Comparison of ENCODE assay signal across 26 mouse cellular contexts in genomic region chr5:121484801-121485200, GRCm38 (mm10). TPM values are rescaled to one million over a fixed set of nuclear protein-coding genes. Genes with fewer than 3 reads are reported as not detected.
DNase-seq lines count a peak whose midpoint lies in the region; ATAC-seq and TF ChIP-seq lines count a peak whose summit lies in the region.
"Had no signal": no experiment of that assay in that cellular context is flagged by ENCODE, and none has a peak within 500 bp of the region (broad histone marks: within the 10 kb centered on the region; RNA-seq: fewer than 3 reads in every experiment).

No protein-coding gene starts in this region.

- 30% methylated on average over 5 of the region's 5 CpGs for whole genome bisulfite sequencing in liver, adult 2 months
- WGBS in liver, postnatal 0 days (ENCODE audit: insufficient replicate concordance): 56% methylated on average over 5 of the region's 5 CpGs
- 61% methylated on average over 5 of the region's 5 CpGs for WGBS in liver, embryonic 12.5 days (ENCODE audit: insufficient replicate concordance)

- H3K9ac ChIP-seq in liver, adult 2 months (ENCODE audit: low read depth, low read length): no peak overlapping the region
- H3K9ac ChIP-seq in liver, postnatal 0 days (replicated peaks): no peak overlapping the region
- H3K9ac ChIP-seq in liver, embryonic 12.5 days: no peak overlapping the region
- H3K9ac ChIP-seq: embryonic facial prominence, embryonic 12.5 days; forebrain, embryonic 13.5 days; forebrain, embryonic 15.5 days had no signal

- TF ChIP-seq EP300 in liver, postnatal 0 days (IDR thresholded peaks at IDR 0.05; ENCODE audit: low read depth): no peak

- no peaks in the 10 kb centered on the region for H3K4me1 ChIP-seq in liver, adult 2 months (ENCODE audit: control insufficient read depth, insufficient read depth, low read length)
- H3K4me1 ChIP-seq in liver, postnatal 0 days (ENCODE audit: insufficient read depth): no peaks in the 10 kb centered on the region
- no peaks in the 10 kb centered on the region for H3K4me1 ChIP-seq in liver, embryonic 12.5 days
- H3K4me1 ChIP-seq: embryonic facial prominence, embryonic 10.5 days; embryonic facial prominence, embryonic 12.5 days; forebrain, embryonic 13.5 days; forebrain, embryonic 15.5 days had no signal

- H3K4me3 ChIP-seq in liver, adult 2 months (ENCODE audit: insufficient read depth, low read depth, low read length): no peak overlapping the region
- no peak overlapping the region for H3K4me3 ChIP-seq in liver, postnatal 0 days (ENCODE audit: low read depth, low read length)
- H3K4me3 ChIP-seq in liver, embryonic 12.5 days: no peak overlapping the region
- H3K4me3 ChIP-seq: embryonic facial prominence, embryonic 10.5 days; embryonic facial prominence, embryonic 12.5 days; forebrain, embryonic 13.5 days; forebrain, embryonic 15.5 days had no signal

- no peak for TF ChIP-seq POLR2A in liver, adult 2 months (IDR thresholded peaks at IDR 0.05; ENCODE audit: extremely low read depth, insufficient read depth, low read length)

- no peaks in the 10 kb centered on the region for H3K79me2 ChIP-seq in liver, adult 2 months (ENCODE audit: control insufficient read depth, insufficient read depth, low read length)

- H3K36me3 ChIP-seq in liver, adult 2 months (ENCODE audit: control insufficient read depth, insufficient read depth, low read length): no peaks in the 10 kb centered on the region
- no peaks in the 10 kb centered on the region for H3K36me3 ChIP-seq in liver, postnatal 0 days (replicated peaks; ENCODE audit: insufficient read depth, low read length)
- no peaks in the 10 kb centered on the region for H3K36me3 ChIP-seq in liver, embryonic 12.5 days
- H3K36me3 ChIP-seq: embryonic facial prominence, embryonic 10.5 days; embryonic facial prominence, embryonic 12.5 days; forebrain, embryonic 15.5 days; G1E had no signal

- H3K27ac ChIP-seq in liver, adult 2 months (replicated peaks; ENCODE audit: insufficient read depth, low read depth, low read length): no peak overlapping the region
- no peak overlapping the region for H3K27ac ChIP-seq in liver, postnatal 0 days (ENCODE audit: low read depth)
- H3K27ac ChIP-seq in liver, embryonic 12.5 days: no peak overlapping the region
- H3K27ac ChIP-seq: embryonic facial prominence, embryonic 10.5 days; embryonic facial prominence, embryonic 12.5 days; forebrain, embryonic 13.5 days; forebrain, embryonic 15.5 days had no signal

- H3K9me3 ChIP-seq in liver, postnatal 0 days (ENCODE audit: low read length): no peaks in the 10 kb centered on the region
- H3K9me3 ChIP-seq in liver, embryonic 12.5 days (replicated peaks): no peaks in the 10 kb centered on the region
- H3K9me3 ChIP-seq: embryonic facial prominence, embryonic 10.5 days; embryonic facial prominence, embryonic 12.5 days; forebrain, embryonic 13.5 days; forebrain, embryonic 15.5 days; G1E had no signal

- no peak for TF ChIP-seq CTCF in liver, adult 2 months (IDR thresholded peaks at IDR 0.05; ENCODE audit: low read depth, low read length)
- no peak for TF ChIP-seq CTCF in liver, postnatal 0 days (IDR thresholded peaks at IDR 0.05; ENCODE audit: low read depth)

- peak; percentile 50; the same call in 1 of the 2 replicates for ATAC-seq in liver, postnatal 0 days
- ATAC-seq in liver, embryonic 12.5 days: no peak
- ATAC-seq: activated CD4-positive, CD25-positive, alpha-beta regulatory T cell, adult 4 months; CD4-positive, CD25-positive, alpha-beta regulatory T cell, adult 4 months; forebrain, embryonic 13.5 days; forebrain, embryonic 15.5 days; Patski had no signal

- no peaks in the 10 kb centered on the region for H3K27me3 ChIP-seq in liver, adult 2 months (ENCODE audit: control insufficient read depth, insufficient read depth, low read length)
- no peaks in the 10 kb centered on the region for H3K27me3 ChIP-seq in liver, postnatal 0 days (ENCODE audit: insufficient read depth, low read length)
- peaks cover 7% of the 10 kb centered on the region; the same call in 1 of the 2 replicates for H3K27me3 ChIP-seq in liver, embryonic 12.5 days (replicated peaks)
- H3K27me3 ChIP-seq: CH12.LX; embryonic facial prominence, embryonic 12.5 days; forebrain, embryonic 13.5 days; forebrain, embryonic 15.5 days; Patski had no signal

- H3K4me2 ChIP-seq in liver, postnatal 0 days (ENCODE audit: low read depth, low read length): no peak overlapping the region
- H3K4me2 ChIP-seq in liver, embryonic 12.5 days: no peak overlapping the region
- H3K4me2 ChIP-seq: embryonic facial prominence, embryonic 12.5 days; forebrain, embryonic 13.5 days; forebrain, embryonic 15.5 days had no signal

- DNase-seq in liver, adult 2 months (ENCODE audit: extremely low read depth, low read depth, low spot score): peak; percentile 8
- DNase-seq in liver: no peak
- no peak for DNase-seq in liver, postnatal 0 days
- no peak for DNase-seq in gastrocnemius, adult 18-20 months (ENCODE audit: low spot score)
- DNase-seq: adrenal gland, adult 8-10 months; adrenal gland, postnatal 14 days; adrenal gland, postnatal 36 days; B cell, adult 2 months; cerebellum, adult 11-12 months; cerebellum, adult 2 months; cerebellum, adult 9-10 months; cerebellum, postnatal 10 days; cerebellum, postnatal 25 days had no signal

RNA-seq across cellular contexts. Expression of gene Adam1b, which starts 18.4 kb away (rescaled TPM):
- total RNA-seq in liver, adult 2 months (2014; rRNA removed): not detected in 2 replicates
- polyA plus RNA-seq in liver, adult 2 months (2012; rRNA removed): not detected in 2 replicates
- polyA plus RNA-seq in liver, postnatal 0 days (2015; fragmentation: Nextera tagmentation; extraction: Ambion mirVana): not detected in 2 replicates
- not detected in 2 replicates for polyA plus RNA-seq in liver, embryonic 12.5 days (2016; fragmentation: Nextera tagmentation; extraction: Ambion mirVana)
- not detected for total RNA-seq in gastrocnemius, adult 18-20 months (2021)
- total RNA-seq: adrenal gland, adult 18-20 months; adrenal gland, postnatal 14 days; adrenal gland, postnatal 36 days; G1E had no signal
- polyA plus RNA-seq: activated CD4-positive, CD25-positive, alpha-beta regulatory T cell, adult 4 months; CD4-positive, CD25-positive, alpha-beta regulatory T cell, adult 4 months; cerebellum, adult 2 months; cortical plate, adult 2 months; embryonic facial prominence, embryonic 10.5 days; embryonic facial prominence, embryonic 12.5 days; embryonic facial prominence, embryonic 14.5 days; forebrain, embryonic 13.5 days; forebrain, embryonic 15.5 days; G1E had no signal

RNA-seq across cellular contexts. Expression of gene Erp29, which starts 32.5 kb away (rescaled TPM):
- total RNA-seq in liver, adult 2 months (2014; rRNA removed): 21.9 and 30.0 TPM in 2 replicates
- polyA plus RNA-seq in liver, adult 2 months (2012; rRNA removed): 21.5 and 27.1 TPM in 2 replicates
- polyA plus RNA-seq in liver, postnatal 0 days (2015; fragmentation: Nextera tagmentation; extraction: Ambion mirVana): 69.4 and 69.7 TPM in 2 replicates
- 103 TPM in 2 replicates for polyA plus RNA-seq in liver, embryonic 12.5 days (2016; fragmentation: Nextera tagmentation; extraction: Ambion mirVana)
- 10 to 100 TPM; 28.6 to 38.1 TPM for total RNA-seq in gastrocnemius, adult 18-20 months (2021)

RNA-seq across cellular contexts. Expression of gene Tmem116, which starts 33.1 kb away (rescaled TPM):
- not detected in 2 replicates for total RNA-seq in liver, adult 2 months (2014; rRNA removed)
- 0.20 and 0.21 TPM in 2 replicates for polyA plus RNA-seq in liver, adult 2 months (2012; rRNA removed)
- 0.86 TPM in 2 replicates for polyA plus RNA-seq in liver, postnatal 0 days (2015; fragmentation: Nextera tagmentation; extraction: Ambion mirVana)
- polyA plus RNA-seq in liver, embryonic 12.5 days (2016; fragmentation: Nextera tagmentation; extraction: Ambion mirVana): 0.64 and 0.74 TPM in 2 replicates
- total RNA-seq in gastrocnemius, adult 18-20 months (2021): 1 to 10 TPM; 7.4 to 7.5 TPM
